Mouse (Mus musculus): ENCODE data around the gene Agbl5.

- TF ChIP-seq GATA1 (IDR thresholded peaks at IDR 0.05; ENCODE audit: borderline replicate concordance, low read length): no peak
- no peak for TF ChIP-seq FLI1 (IDR thresholded peaks at IDR 0.05; ENCODE audit: low read length)
Measured at GRCm38 (mm10) chr5:30954065-30954464, 65.6 kb downstream of the Agbl5 start.
